Mouse (Mus musculus) spleen, postnatal 4 days (tissue): ENCODE measurements around the gene Gcnt1.

Experiments
- DNase-seq, 2 experiments: peaks; one replicate each; pipeline ENCODE4 v3.0.0; 2022; ENCODE audit warnings: low spot score in 2 of 2

Gene Gcnt1

GRCm38 (mm10) chr19:17372701-17373100, at the start of gene Gcnt1:
Gene Gcnt1 (minus strand): TSS chr19:17372844.
- DNase-seq: no peak

GRCm38 (mm10) chr19:17417855-17418254, 45.2 kb upstream of the Gcnt1 start:
- no peak for DNase-seq

GRCm38 (mm10) chr19:17412915-17413459, 40.3 kb upstream of the Gcnt1 start:
- no peak for DNase-seq

GRCm38 (mm10) chr19:17410465-17411065, 37.9 kb upstream of the Gcnt1 start:
- no peak for DNase-seq

GRCm38 (mm10) chr19:17409351-17409750, 36.7 kb upstream of the Gcnt1 start:
- no peak for DNase-seq

- DNase-seq: no peak
Observed at GRCm38 (mm10) chr19:17408591-17408990, 35.9 kb upstream of the Gcnt1 start.

GRCm38 (mm10) chr19:17406823-17407222, 34.2 kb upstream of the Gcnt1 start:
- no peak for DNase-seq

- DNase-seq: no peak
Observed at GRCm38 (mm10) chr19:17403175-17403574, 30.5 kb upstream of the Gcnt1 start.

- DNase-seq: no peak
Observed at GRCm38 (mm10) chr19:17400571-17400970, 27.9 kb upstream of the Gcnt1 start.

- no peak for DNase-seq
Observed at GRCm38 (mm10) chr19:17399965-17400364, 27.3 kb upstream of the Gcnt1 start.

- no peak for DNase-seq
Observed at GRCm38 (mm10) chr19:17397922-17398321, 25.3 kb upstream of the Gcnt1 start.

GRCm38 (mm10) chr19:17396802-17397201, 24.2 kb upstream of the Gcnt1 start:
- DNase-seq: no peak

- DNase-seq: peak; percentile 97 to 99
Observed at GRCm38 (mm10) chr19:17393841-17394591, 21.4 kb upstream of the Gcnt1 start, which contains the start of gene Rfk. Gene Rfk (plus strand): TSS chr19:17394043.

GRCm38 (mm10) chr19:17392866-17393265, 20.2 kb upstream of the Gcnt1 start:
- no peak for DNase-seq

- no peak for DNase-seq
Observed at GRCm38 (mm10) chr19:17388404-17388803, 15.8 kb upstream of the Gcnt1 start.

- no peak for DNase-seq
Observed at GRCm38 (mm10) chr19:17386424-17386823, 13.8 kb upstream of the Gcnt1 start.

- DNase-seq: no peak
Observed at GRCm38 (mm10) chr19:17385426-17385825, 12.8 kb upstream of the Gcnt1 start.

GRCm38 (mm10) chr19:17385022-17385421, 12.4 kb upstream of the Gcnt1 start:
- no peak for DNase-seq

- no peak for DNase-seq
Observed at GRCm38 (mm10) chr19:17382807-17383397, 10.3 kb upstream of the Gcnt1 start.

- no peak for DNase-seq
Observed at GRCm38 (mm10) chr19:17380549-17380948, 7.9 kb upstream of the Gcnt1 start.

GRCm38 (mm10) chr19:17378845-17379244, 6.2 kb upstream of the Gcnt1 start:
- no peak for DNase-seq

- DNase-seq: no peak
Observed at GRCm38 (mm10) chr19:17369581-17369980, 3.1 kb downstream of the Gcnt1 start.

- DNase-seq: no peak
Observed at GRCm38 (mm10) chr19:17368557-17368956, 4.1 kb downstream of the Gcnt1 start.
